In the genomic region with DNA sequence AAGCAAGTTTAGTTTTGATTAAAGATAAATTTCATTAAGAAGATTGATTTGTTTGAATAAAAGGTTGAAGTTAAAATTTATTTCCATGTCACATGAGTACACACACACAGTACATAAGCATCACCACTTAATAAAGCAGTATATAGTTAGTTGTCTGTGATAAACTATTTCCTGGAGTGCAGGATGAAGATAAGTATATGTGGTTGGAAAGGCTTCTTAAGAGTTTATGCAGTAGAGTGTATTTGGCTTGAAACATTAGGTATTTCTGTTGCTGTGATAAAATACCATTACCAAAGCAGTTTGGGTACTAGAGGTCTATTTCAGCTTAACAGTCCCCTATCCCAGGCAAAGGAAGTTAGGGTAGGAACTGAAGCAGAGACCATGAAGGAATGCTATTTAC, we compare ENCODE assay signal across 23 mouse cellular contexts. TPM values are rescaled to one million over a fixed set of nuclear protein-coding genes. Genes with fewer than 3 reads are reported as not detected.
DNase-seq lines count a peak whose midpoint lies in the region; ATAC-seq and TF ChIP-seq lines count a peak whose summit lies in the region.
"Had no signal": no experiment of that assay in that cellular context is flagged by ENCODE, and none has a peak within 500 bp of the region (broad histone marks: within the 10 kb centered on the region; RNA-seq: fewer than 3 reads in every experiment).

No protein-coding gene starts in this region.

- no peak for TF ChIP-seq POLR2A in heart, adult 2 months (IDR thresholded peaks at IDR 0.05; ENCODE audit: insufficient read depth, low read depth, low read length)

- H3K27ac ChIP-seq in heart, adult 2 months = no peak overlapping the region
- H3K27ac ChIP-seq: embryonic facial prominence, embryonic 13.5 days; embryonic facial prominence, embryonic 15.5 days; forebrain, embryonic 13.5 days; forebrain, embryonic 15.5 days had no signal

- no peak for TF ChIP-seq EP300 in heart, adult 2 months (IDR thresholded peaks at IDR 0.05; ENCODE audit: insufficient read depth, low read depth, low read length)

- H3K79me2 ChIP-seq in heart, adult 2 months (replicated peaks; ENCODE audit: control insufficient read depth, insufficient read depth, low read length) = peaks cover 13% of the 10 kb centered on the region

- H3K9me3 ChIP-seq in megakaryocyte, embryonic 14.5 days = no peaks in the 10 kb centered on the region
- H3K9me3 ChIP-seq: embryonic facial prominence, embryonic 13.5 days; embryonic facial prominence, embryonic 15.5 days; forebrain, embryonic 13.5 days; forebrain, embryonic 15.5 days had no signal

- no peak for ATAC-seq in megakaryocyte, adult 5-6 weeks (ENCODE audit: poor library complexity, severe bottlenecking)
- ATAC-seq in megakaryocyte progenitor cell, adult 5-6 weeks (replicated peaks; ENCODE audit: poor library complexity) = peak; percentile 71
- ATAC-seq: forebrain, embryonic 13.5 days; forebrain, embryonic 15.5 days; forebrain, postnatal 0 days had no signal

- peak; percentile 56 for DNase-seq in 416B (ENCODE audit: low read depth)
- peak; percentile 68 for DNase-seq in MEL-GATA-1-ER (ENCODE audit: extremely low read depth, low read depth)
- no peak for DNase-seq in heart, adult 2 months
- DNase-seq in lung, postnatal 4 days = no peak
- DNase-seq in right cerebral cortex, postnatal 14 days = no peak
- DNase-seq: adrenal gland, adult 2 months; adrenal gland, postnatal 10 days; adrenal gland, postnatal 25 days; cerebellum, adult 11-12 months; cerebellum, adult 2 months; cerebellum, adult 9-10 months; cerebellum, postnatal 10 days; cerebellum, postnatal 25 days; embryo, embryonic 11 days; forebrain, postnatal 0 days had no signal

- intact Hi-C loops in heart, adult 2 months (cut with DNase I) = no loop called here

- peaks cover 69% of the 10 kb centered on the region for H3K4me1 ChIP-seq in megakaryocyte, embryonic 14.5 days
- H3K4me1 ChIP-seq in heart, adult 2 months (ENCODE audit: control insufficient read depth, insufficient read depth, low read length) = peaks cover 15% of the 10 kb centered on the region

- peaks cover 47% of the 10 kb centered on the region for H3K36me3 ChIP-seq in megakaryocyte, embryonic 14.5 days (replicated peaks; ENCODE audit: low read length)
- H3K36me3 ChIP-seq in heart, adult 2 months (ENCODE audit: control insufficient read depth, insufficient read depth, low read length) = peaks cover 3% of the 10 kb centered on the region
- H3K36me3 ChIP-seq: forebrain, embryonic 15.5 days had no signal

- H3K9ac ChIP-seq in heart, adult 2 months (ENCODE audit: low read depth, low read length) = no peak overlapping the region
- H3K9ac ChIP-seq: embryonic facial prominence, embryonic 13.5 days; embryonic facial prominence, embryonic 15.5 days; forebrain, embryonic 13.5 days; forebrain, embryonic 15.5 days; forebrain, postnatal 0 days had no signal

- no peak for TF ChIP-seq CTCF in heart, adult 2 months (IDR thresholded peaks at IDR 0.05)

- H3K4me3 ChIP-seq in megakaryocyte, embryonic 14.5 days (replicated peaks) = peak overlapping the region; percentile 64
- no peak overlapping the region for H3K4me3 ChIP-seq in heart, adult 2 months
- H3K4me3 ChIP-seq: embryonic facial prominence, embryonic 13.5 days; embryonic facial prominence, embryonic 15.5 days; erythroblast, embryonic 14.5 days; forebrain, embryonic 13.5 days; forebrain, embryonic 15.5 days had no signal

- H3K27me3 ChIP-seq in megakaryocyte, embryonic 14.5 days (replicated peaks) = no peaks in the 10 kb centered on the region
- no peaks in the 10 kb centered on the region for H3K27me3 ChIP-seq in heart, adult 2 months (ENCODE audit: control insufficient read depth, insufficient read depth, low read length)
- H3K27me3 ChIP-seq: embryonic facial prominence, embryonic 13.5 days; embryonic facial prominence, embryonic 15.5 days; forebrain, embryonic 13.5 days; forebrain, embryonic 15.5 days had no signal

RNA-seq across cellular contexts. Expression of a gene that starts 32.0 kb away (rescaled TPM):
- 14.4 and 16.4 TPM in 2 replicates for polyA plus RNA-seq in megakaryocyte, embryonic 14.5 days (2012; ENCODE audit: insufficient read depth, low replicate concordance)
- 42.9 and 46.0 TPM in 2 replicates for total RNA-seq in megakaryocyte, adult 5-6 weeks (2015)
- total RNA-seq in megakaryocyte, adult 5-6 weeks (2017) = 40.0 and 41.4 TPM in 2 replicates
- 46.0 and 48.4 TPM in 2 replicates for total RNA-seq in megakaryocyte progenitor cell, adult 5-6 weeks (2015)
- 51.4 and 59.9 TPM in 2 replicates for total RNA-seq in megakaryocyte progenitor cell, adult 5-6 weeks (2017)
- total RNA-seq in heart, adult 2 months (2021) = 100 to 1,000 TPM; 119 to 137 TPM
- polyA plus RNA-seq in heart, adult 2 months (2012; rRNA removed) = 39.0 and 84.7 TPM in 2 replicates

RNA-seq across cellular contexts. Expression of a gene that starts 39.7 kb away (rescaled TPM):
- 0.37 TPM in 1 of 2 replicates, not detected in the other for polyA plus RNA-seq in megakaryocyte, embryonic 14.5 days (2012; ENCODE audit: insufficient read depth, low replicate concordance)
- 0.07 TPM in 1 of 2 replicates, not detected in the other for total RNA-seq in megakaryocyte, adult 5-6 weeks (2015)
- not detected in 2 replicates for total RNA-seq in megakaryocyte, adult 5-6 weeks (2017)
- 0.32 TPM in 1 of 2 replicates, not detected in the other for total RNA-seq in megakaryocyte progenitor cell, adult 5-6 weeks (2015)
- total RNA-seq in megakaryocyte progenitor cell, adult 5-6 weeks (2017) = 0.04 TPM in 1 of 2 replicates, not detected in the other
- under 1 TPM; 0.16 to 0.23 TPM for total RNA-seq in heart, adult 2 months (2021)
- polyA plus RNA-seq in heart, adult 2 months (2012; rRNA removed) = 0.16 TPM in 1 of 2 replicates, not detected in the other
- polyA plus RNA-seq: erythroblast, embryonic 14.5 days had no signal

Comparison
In these comparisons a context has a peak if more than half of its experiments do, and no peak if none do; other contexts are left out.
1. DNase-seq: peak in 416B (single experiment) and MEL-GATA-1-ER (single experiment); none in heart, adult 2 months (0 of 2), lung, postnatal 4 days (0 of 2) and right cerebral cortex, postnatal 14 days (single experiment).